Mouse (Mus musculus): ENCODE results near the gene Lpp.

DNA sequence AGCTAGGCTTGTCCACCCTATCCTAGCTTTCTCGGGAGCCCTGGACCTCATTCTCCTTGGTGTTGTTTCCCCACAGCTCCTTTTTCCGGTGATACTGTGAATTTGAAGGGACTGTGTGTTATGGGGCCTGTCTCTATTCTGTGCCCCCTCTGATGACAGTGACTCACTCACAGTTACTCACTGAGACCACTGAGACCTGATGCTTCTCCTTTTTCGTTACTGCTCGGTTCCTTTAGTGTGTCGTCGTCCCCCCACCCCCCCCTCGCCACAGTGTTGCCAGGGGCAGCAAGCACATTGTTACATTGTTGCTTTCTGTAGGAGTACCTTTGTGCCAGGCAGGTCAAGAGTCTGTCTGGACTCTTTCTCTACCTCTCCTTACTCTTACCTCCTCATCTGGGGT lies 206.5 kb downstream of the Lpp start:
- TF ChIP-seq POLR2A (IDR thresholded peaks at IDR 0.05; ENCODE audit: control insufficient read depth in 1 of 2, insufficient read depth in 1 of 2, low read depth in 1 of 2, low read length in 2 of 2, poor library complexity in 1 of 2), result no peak
- no peak for TF ChIP-seq EP300 (IDR thresholded peaks at IDR 0.05; ENCODE audit: low read depth in 1 of 2, low read length in 2 of 2)
- no peak for TF ChIP-seq POLR2AphosphoS2 (IDR thresholded peaks at IDR 0.05; ENCODE audit: low read length)
- TF ChIP-seq CTCF (IDR thresholded peaks at IDR 0.05 in 2 of 3, conservative IDR thresholded peaks at IDR 0.05 in 1 of 3; ENCODE audit: control insufficient read depth in 1 of 3, insufficient read depth in 1 of 3, low read depth in 2 of 3, low read length in 3 of 3, poor library complexity in 1 of 3, severe bottlenecking in 1 of 3), result no peak
- TF ChIP-seq GABPA (IDR thresholded peaks at IDR 0.05; ENCODE audit: low read depth, low read length), result no peak
- no peak for TF ChIP-seq UBTF (IDR thresholded peaks at IDR 0.05; ENCODE audit: borderline replicate concordance, insufficient read depth, low read depth, low read length)
- TF ChIP-seq MEF2A (IDR thresholded peaks at IDR 0.05; ENCODE audit: extremely low read depth, insufficient replicate concordance, low read depth, low read length, poor library complexity, severe bottlenecking), result no peak
- no peak for TF ChIP-seq USF1 (IDR thresholded peaks at IDR 0.05; ENCODE audit: low read depth, low read length)
- TF ChIP-seq CHD2 (IDR thresholded peaks at IDR 0.05; ENCODE audit: low read length), result no peak
